Mouse (Mus musculus) kidney, adult 2 months (tissue): Measurements from ENCODE around the gene Sertad3.

Experiments
- CTCF ChIP-seq: fragments of 200-500 bp; conservative IDR thresholded peaks from 2 replicates; pipeline ENCODE4 v1.5.1; 2011; ENCODE audit warnings: low read depth, mild to moderate bottlenecking, control low read depth, low read length, moderate library complexity, mixed read lengths; ENCODE audit not compliant: insufficient read depth, insufficient read length
- POLR2A ChIP-seq: fragments of 200-500 bp; IDR thresholded peaks from one replicate; pipeline ENCODE4 v1.6.1; 2011; ENCODE audit warnings: low read depth, low read length, control low read depth

DNA sequence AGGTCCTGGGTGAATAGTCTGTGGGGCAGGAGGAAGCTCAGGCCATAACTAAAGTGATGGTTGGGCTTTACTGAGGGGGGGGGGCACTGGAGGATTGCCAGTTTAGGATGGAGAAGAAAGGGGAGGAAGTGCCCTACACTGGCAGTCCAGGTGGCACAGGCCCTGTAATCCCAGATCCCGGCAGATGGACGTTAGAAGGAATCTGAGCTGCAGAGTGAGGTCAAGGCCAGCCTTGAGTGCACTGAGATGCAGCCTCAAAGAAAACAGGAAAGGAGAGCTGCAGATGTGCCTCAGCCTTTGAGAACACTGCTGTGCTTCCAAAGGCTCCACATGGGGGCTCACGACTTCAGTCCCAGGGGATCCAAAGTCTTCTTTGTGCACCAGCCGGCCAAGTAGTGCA, 5.9 kb upstream of the Sertad3 start:
- TF ChIP-seq CTCF (no peak), POLR2A (no peak)
